In the genomic region with DNA sequence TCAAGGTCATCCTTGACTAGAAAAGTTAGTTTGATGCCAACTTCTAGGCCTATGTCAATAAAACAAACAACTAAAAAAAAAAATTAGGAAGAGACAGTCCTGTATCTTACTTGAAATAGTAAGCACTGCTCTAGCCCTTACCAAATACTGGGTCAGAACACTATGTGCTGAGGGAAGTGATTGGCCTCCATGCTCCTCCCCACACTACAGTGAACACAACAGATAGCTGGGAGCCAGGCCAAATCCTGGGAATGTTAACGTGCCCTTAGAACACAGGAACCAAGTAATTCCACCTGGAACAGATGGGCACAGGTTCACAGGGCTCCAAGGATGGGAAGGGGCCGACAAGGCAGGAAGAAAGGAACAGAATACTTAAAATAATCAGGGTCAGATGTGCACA, we compare ENCODE assay signal across 10 mouse cellular contexts.
DNase-seq lines count a peak whose midpoint lies in the region; ATAC-seq and TF ChIP-seq lines count a peak whose summit lies in the region.
"Had no signal": no experiment of that assay in that cellular context is flagged by ENCODE, and none has a peak within 500 bp of the region (broad histone marks: within the 10 kb centered on the region; RNA-seq: fewer than 3 reads in every experiment).

No protein-coding gene starts in this region.

- H3K9me3 ChIP-seq in hindbrain, postnatal 0 days (ENCODE audit: low read length) = no peaks in the 10 kb centered on the region
- H3K9me3 ChIP-seq: heart, embryonic 15.5 days had no signal

- no peaks in the 10 kb centered on the region for H3K4me1 ChIP-seq in hindbrain, postnatal 0 days (ENCODE audit: insufficient read depth, low read length)

- H3K4me3 ChIP-seq in hindbrain, postnatal 0 days (ENCODE audit: low read length) = no peak overlapping the region
- H3K4me3 ChIP-seq: heart, embryonic 15.5 days had no signal

- no peak for TF ChIP-seq CTCF in hindbrain, postnatal 0 days (IDR thresholded peaks at IDR 0.05; ENCODE audit: low read depth)

- no peaks in the 10 kb centered on the region for H3K36me3 ChIP-seq in hindbrain, postnatal 0 days (ENCODE audit: insufficient read depth, low read length)
- H3K36me3 ChIP-seq: heart, embryonic 15.5 days had no signal

- no peak for ATAC-seq in hindbrain, postnatal 0 days

- no peak overlapping the region for H3K9ac ChIP-seq in hindbrain, postnatal 0 days (replicated peaks; ENCODE audit: low read length)
- H3K9ac ChIP-seq: heart, embryonic 15.5 days had no signal

- intact Hi-C loops in heart, postnatal 25 days (cut with DNase I) = no loop called here

- H3K27ac ChIP-seq in hindbrain, postnatal 0 days = no peak overlapping the region
- H3K27ac ChIP-seq: heart, embryonic 15.5 days; kidney, postnatal 0 days had no signal

- peak; percentile 40 to 51 for DNase-seq in heart, adult 18-20 months
- no peak for DNase-seq in heart, postnatal 25 days (ENCODE audit: low spot score)
- DNase-seq in lung, adult 18-20 months = peak; percentile 53 to 75
- DNase-seq in lung, postnatal 4 days = no peak
- DNase-seq in cerebellum, postnatal 14 days = peak; percentile 70 to 72
- peak; percentile 71 for DNase-seq in testis, postnatal 10 days (ENCODE audit: low spot score)
- DNase-seq in embryo, embryonic 11 days = no peak
- DNase-seq in hindbrain, postnatal 0 days (ENCODE audit: low spot score) = no peak

- WGBS in hindbrain, postnatal 0 days = 51% methylated on average over 2 of the region's 2 CpGs

- no peak overlapping the region for H3K4me2 ChIP-seq in hindbrain, postnatal 0 days (ENCODE audit: low read depth, low read length)
- H3K4me2 ChIP-seq: heart, embryonic 15.5 days had no signal

- no peaks in the 10 kb centered on the region for H3K27me3 ChIP-seq in hindbrain, postnatal 0 days (ENCODE audit: insufficient read depth, low read length)

Comparison
In these comparisons a context has a peak if more than half of its experiments do, and no peak if none do; other contexts are left out.
1. DNase-seq: peak in heart, adult 18-20 months (2 of 2), lung, adult 18-20 months (2 of 2), cerebellum, postnatal 14 days (2 of 2) and testis, postnatal 10 days (single experiment); none in heart, postnatal 25 days (single experiment), lung, postnatal 4 days (0 of 2), embryo, embryonic 11 days (single experiment) and hindbrain, postnatal 0 days (single experiment).